Mouse (Mus musculus): Measurements from ENCODE around the gene Srrm2. TPM values are rescaled to one million over a fixed set of nuclear protein-coding genes. Genes with fewer than 3 reads are reported as not detected.

Gene Srrm2
- polyA plus RNA-seq, 1 experiment from 2014 or later, result 501 TPM

- no peak overlapping the region; the same call in 1 of the 2 replicates for H3K4me3 ChIP-seq (replicated peaks)
- WGBS, result 46% methylated on average over 23 of the region's 23 CpGs
These were observed 52.9 kb downstream of the Srrm2 start for GRCm38 (mm10) chr17:23843141-23843811.

GRCm38 (mm10) chr17:23843812-23844273 is 53.5 kb downstream of the Srrm2 start, which contains the start of the genes Prss32 and Prss41:
Prss32 (plus strand) TSS chr17:23843855.
Prss41 (minus strand) TSS chr17:23844172.
- Histone ChIP-seq H3K4me3 (replicated peaks) (peak within 1 kb of the TSS; percentile 13; the same call in 1 of the 2 replicates), H3K27me3 (replicated peaks) (no peaks in the 10 kb centered on the region), H3K27ac (no peak within 1 kb of the TSS), H3K9me3 (no peaks in the 10 kb centered on the region), H3K9ac (no peak within 1 kb of the TSS), H3K4me2 (peak within 1 kb of the TSS; percentile 36), H3K4me1 (no peaks in the 10 kb centered on the region), H3K36me3 (no peaks in the 10 kb centered on the region)
- WGBS, result 13% methylated on average over 19 of the region's 19 CpGs
- ATAC-seq (ENCODE audit: insufficient read depth, low FRiP score, low read depth), result peak; percentile 35

More at GRCm38 (mm10) chr17:23843141-23843811, 52.9 kb downstream of the Srrm2 start:
- 0 out of 2 replicates have a peak, but pooled peaks have one; percentile 35 for ATAC-seq (ENCODE audit: insufficient read depth, low FRiP score, low read depth)
- Histone ChIP-seq H3K27me3 (replicated peaks) (no peaks in the 10 kb centered on the region), H3K4me1 (no peaks in the 10 kb centered on the region), H3K27ac (no peak overlapping the region), H3K9me3 (no peaks in the 10 kb centered on the region), H3K4me2 (peak overlapping the region; percentile 36), H3K36me3 (no peaks in the 10 kb centered on the region), H3K9ac (no peak overlapping the region)

- no peaks in the 10 kb centered on the region for H3K4me1 ChIP-seq
- H3K36me3 ChIP-seq, result no peaks in the 10 kb centered on the region
- no peak for ATAC-seq (ENCODE audit: insufficient read depth, low FRiP score, low read depth)
- H3K27ac ChIP-seq, result no peak overlapping the region
- H3K9me3 ChIP-seq, result no peaks in the 10 kb centered on the region
- WGBS, result 54% methylated on average over 2 of the region's 2 CpGs
- no peak overlapping the region for H3K4me2 ChIP-seq
- no peak overlapping the region for H3K4me3 ChIP-seq (replicated peaks)
- no peak overlapping the region for H3K9ac ChIP-seq
- H3K27me3 ChIP-seq (replicated peaks), result no peaks in the 10 kb centered on the region
These were observed 59.7 kb downstream of the Srrm2 start for GRCm38 (mm10) chr17:23850028-23850427.

DNA sequence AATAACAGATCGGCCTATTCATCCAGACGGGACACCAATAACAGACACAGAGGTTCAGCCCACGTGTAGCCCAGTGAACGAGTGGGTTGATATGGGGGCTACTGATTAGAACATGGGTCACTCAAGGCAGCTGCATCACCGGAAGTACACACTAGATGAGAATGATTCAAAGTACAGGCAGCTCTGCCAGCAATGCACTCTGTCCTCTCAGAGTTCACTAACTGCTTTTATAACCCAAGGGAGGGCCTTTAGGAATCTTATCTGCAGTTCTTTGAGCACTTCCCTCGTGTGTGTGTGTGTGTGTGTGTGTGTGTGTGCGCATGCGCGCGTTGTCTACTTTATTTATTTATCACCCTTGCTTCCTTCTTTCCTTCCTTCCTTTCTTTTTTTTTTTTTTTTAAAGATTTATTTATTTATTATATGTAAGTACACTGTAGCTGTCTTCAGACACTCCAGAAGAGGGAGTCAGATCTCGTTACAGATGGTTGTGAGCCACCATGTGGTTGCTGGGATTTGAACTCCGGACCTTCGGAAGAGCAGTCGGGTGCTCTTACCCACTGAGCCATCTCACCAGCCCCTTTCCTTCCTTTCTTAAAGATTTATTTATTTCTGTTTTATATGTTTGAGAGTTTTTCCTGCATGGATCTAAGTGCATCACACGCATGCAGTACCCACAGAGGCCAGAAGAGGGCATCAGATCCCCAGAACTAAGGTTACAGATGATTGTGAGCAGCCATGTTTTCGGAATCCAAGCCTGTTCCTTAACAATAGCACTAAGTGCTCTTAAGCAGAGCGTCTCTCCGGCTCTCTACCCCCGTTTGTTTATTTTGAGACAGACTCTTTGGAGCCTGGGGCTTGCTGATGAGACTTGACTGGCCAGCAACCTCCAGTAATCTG is 60.8 kb downstream of the Srrm2 start:
- H3K9me3 ChIP-seq, result no peaks in the 10 kb centered on the region
- no peak for ATAC-seq (ENCODE audit: insufficient read depth, low FRiP score, low read depth)
- no peaks in the 10 kb centered on the region for H3K4me1 ChIP-seq
- H3K27ac ChIP-seq, result no peak overlapping the region
- no peak overlapping the region for H3K4me2 ChIP-seq
- no peak overlapping the region for H3K9ac ChIP-seq
- 56% methylated on average over 19 of the region's 19 CpGs for WGBS
- H3K4me3 ChIP-seq (replicated peaks), result no peak overlapping the region
- no peaks in the 10 kb centered on the region for H3K36me3 ChIP-seq
- H3K27me3 ChIP-seq (replicated peaks), result no peaks in the 10 kb centered on the region

DNA sequence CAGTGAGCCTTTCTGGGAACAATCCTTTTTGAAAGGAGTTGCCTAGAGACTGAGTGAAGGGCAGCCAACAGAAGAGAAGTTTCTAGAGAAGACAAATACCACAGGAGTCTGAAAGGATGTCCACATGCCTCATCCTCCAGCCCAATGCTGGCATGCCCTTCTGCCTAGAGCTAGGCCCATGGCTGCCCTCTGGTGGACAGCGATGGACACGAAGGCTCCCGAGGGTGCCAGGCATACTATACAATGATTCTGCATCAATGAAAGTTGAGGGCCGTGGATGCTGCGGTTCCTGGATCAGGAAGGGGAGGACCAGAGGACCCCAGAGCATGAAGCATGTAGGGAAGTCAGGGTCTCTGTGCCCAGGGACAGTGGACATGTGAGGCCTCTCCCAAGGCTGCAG is 63.0 kb downstream of the Srrm2 start:
- no peak overlapping the region for H3K27ac ChIP-seq
- 41% methylated on average over 5 of the region's 5 CpGs for WGBS
- no peaks in the 10 kb centered on the region for H3K9me3 ChIP-seq
- H3K4me3 ChIP-seq (replicated peaks), result no peak overlapping the region
- no peak overlapping the region for H3K4me2 ChIP-seq
- ATAC-seq (ENCODE audit: insufficient read depth, low FRiP score, low read depth), result no peak
- H3K9ac ChIP-seq, result no peak overlapping the region
- 0 out of 2 replicates have a peak, but pooled peaks cover 4% of the 10 kb centered on the region for H3K4me1 ChIP-seq
- no peaks in the 10 kb centered on the region for H3K27me3 ChIP-seq (replicated peaks)
- no peaks in the 10 kb centered on the region for H3K36me3 ChIP-seq

DNA sequence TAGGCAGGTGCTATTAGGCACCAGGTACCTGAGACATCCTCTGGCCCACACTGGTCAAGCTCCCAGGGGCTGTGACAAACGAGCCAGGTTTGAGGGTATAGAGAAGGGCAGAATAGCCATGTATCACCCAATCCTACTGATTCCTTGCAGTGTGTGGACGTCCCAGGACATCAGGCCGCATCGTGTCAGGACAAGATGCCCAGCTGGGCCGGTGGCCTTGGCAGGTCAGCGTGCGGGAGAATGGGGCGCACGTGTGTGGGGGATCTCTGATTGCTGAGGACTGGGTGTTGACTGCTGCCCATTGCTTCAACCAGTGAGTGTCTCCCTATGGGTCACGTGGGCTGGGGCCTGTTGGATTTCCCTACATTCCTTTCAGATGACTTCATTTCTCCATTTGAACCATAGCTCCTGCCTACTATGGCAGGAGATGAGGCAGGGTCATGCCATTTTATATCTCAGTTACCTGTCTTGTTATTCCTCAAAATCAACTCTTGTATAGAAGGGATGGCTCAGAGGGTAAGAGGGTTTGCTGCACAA is 64.0 kb downstream of the Srrm2 start:
- H3K4me1 ChIP-seq, result 0 out of 2 replicates have a peak, but pooled peaks cover 4% of the 10 kb centered on the region
- H3K27me3 ChIP-seq (replicated peaks), result no peaks in the 10 kb centered on the region
- no peaks in the 10 kb centered on the region for H3K9me3 ChIP-seq
- no peak for ATAC-seq (ENCODE audit: insufficient read depth, low FRiP score, low read depth)
- no peak overlapping the region for H3K4me3 ChIP-seq (replicated peaks)
- H3K9ac ChIP-seq, result no peak overlapping the region
- H3K36me3 ChIP-seq, result no peaks in the 10 kb centered on the region
- H3K27ac ChIP-seq, result no peak overlapping the region
- no peak overlapping the region for H3K4me2 ChIP-seq
- 88% methylated on average over 10 of the region's 10 CpGs for WGBS

DNA sequence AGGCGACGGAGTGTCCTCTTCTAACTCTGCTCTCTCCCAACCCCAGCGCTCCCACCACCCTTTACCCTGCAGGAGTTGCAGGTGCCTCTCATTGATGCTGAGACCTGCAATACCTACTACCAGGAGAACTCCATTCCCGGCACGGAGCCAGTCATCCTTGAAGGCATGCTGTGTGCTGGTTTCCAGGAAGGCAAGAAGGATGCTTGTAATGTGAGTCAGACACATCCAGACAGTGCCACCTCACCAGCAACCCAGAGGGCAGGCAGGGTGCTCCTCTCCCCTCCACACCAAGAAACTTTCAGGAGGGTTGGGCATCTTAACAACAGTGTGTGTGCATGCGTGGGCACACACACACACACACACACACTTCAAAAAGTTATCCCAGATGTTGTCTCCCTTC is 66.9 kb downstream of the Srrm2 start:
- ATAC-seq (ENCODE audit: insufficient read depth, low FRiP score, low read depth), result no peak
- 84% methylated on average over 6 of the region's 6 CpGs for WGBS
- Histone ChIP-seq H3K9me3 (no peaks in the 10 kb centered on the region), H3K4me1 (0 out of 2 replicates have a peak, but pooled peaks cover 4% of the 10 kb centered on the region), H3K9ac (no peak overlapping the region), H3K4me2 (no peak overlapping the region), H3K27ac (no peak overlapping the region), H3K36me3 (no peaks in the 10 kb centered on the region), H3K4me3 (replicated peaks) (no peak overlapping the region), H3K27me3 (replicated peaks) (no peaks in the 10 kb centered on the region)

- 0 out of 2 replicates have a peak overlapping the region, but pooled peaks have one; percentile 40 for H3K27ac ChIP-seq
- no peaks in the 10 kb centered on the region for H3K36me3 ChIP-seq
- H3K9me3 ChIP-seq, result no peaks in the 10 kb centered on the region
- no peaks in the 10 kb centered on the region for H3K27me3 ChIP-seq (replicated peaks)
- peak; percentile 79 for ATAC-seq (ENCODE audit: insufficient read depth, low FRiP score, low read depth)
- no peak overlapping the region for H3K9ac ChIP-seq
- H3K4me3 ChIP-seq (replicated peaks), result no peak overlapping the region
- 44% methylated on average over 2 of the region's 2 CpGs for WGBS
- H3K4me1 ChIP-seq, result 0 out of 2 replicates have a peak, but pooled peaks cover 4% of the 10 kb centered on the region
- no peak overlapping the region for H3K4me2 ChIP-seq
These were observed 67.6 kb downstream of the Srrm2 start for GRCm38 (mm10) chr17:23857913-23858312.

- no peak overlapping the region for H3K4me3 ChIP-seq (replicated peaks)
- ATAC-seq (ENCODE audit: insufficient read depth, low FRiP score, low read depth), result no peak
- 87% methylated on average over 4 of the region's 4 CpGs for WGBS
- H3K4me1 ChIP-seq, result no peaks in the 10 kb centered on the region
- no peaks in the 10 kb centered on the region for H3K27me3 ChIP-seq (replicated peaks)
- no peak overlapping the region for H3K27ac ChIP-seq
- H3K9ac ChIP-seq, result no peak overlapping the region
- H3K36me3 ChIP-seq, result no peaks in the 10 kb centered on the region
- no peak overlapping the region for H3K4me2 ChIP-seq
- H3K9me3 ChIP-seq, result no peaks in the 10 kb centered on the region
These were observed 72.6 kb downstream of the Srrm2 start for GRCm38 (mm10) chr17:23862926-23863325.

- Histone ChIP-seq H3K4me1 (no peaks in the 10 kb centered on the region), H3K4me3 (replicated peaks) (no peak within 1 kb of the TSS), H3K4me2 (no peak within 1 kb of the TSS), H3K27me3 (replicated peaks) (no peaks in the 10 kb centered on the region), H3K36me3 (no peaks in the 10 kb centered on the region), H3K27ac (no peak within 1 kb of the TSS), H3K9me3 (no peaks in the 10 kb centered on the region), H3K9ac (no peak within 1 kb of the TSS)
- no peak for ATAC-seq (ENCODE audit: insufficient read depth, low FRiP score, low read depth)
- 89% methylated on average over 15 of the region's 15 CpGs for WGBS
These were observed 77.4 kb downstream of the Srrm2 start, which contains the start of gene Prss21 for GRCm38 (mm10) chr17:23867756-23868155. Prss21 (plus strand) TSS chr17:23868056.

GRCm38 (mm10) chr17:23868513-23868912 is 78.2 kb downstream of the Srrm2 start:
- Histone ChIP-seq H3K27me3 (replicated peaks) (no peaks in the 10 kb centered on the region), H3K9ac (no peak overlapping the region), H3K4me1 (no peaks in the 10 kb centered on the region), H3K4me2 (no peak overlapping the region), H3K4me3 (replicated peaks) (no peak overlapping the region), H3K36me3 (no peaks in the 10 kb centered on the region), H3K9me3 (no peaks in the 10 kb centered on the region), H3K27ac (no peak overlapping the region)
- no peak for ATAC-seq (ENCODE audit: insufficient read depth, low FRiP score, low read depth)
- 87% methylated on average over 11 of the region's 11 CpGs for WGBS

Data from stomach, embryonic 15.5 days (tissue).